Mouse (Mus musculus) small intestine, adult 2 months (tissue): ENCODE data around the gene Nsa2.

ENCODE experiments used
- CTCF ChIP-seq: fragments of 200-500 bp; IDR thresholded peaks from 2 replicates; pipeline ENCODE4 v1.5.1; 2012; ENCODE audit warnings: low read depth, mild to moderate bottlenecking, control low read depth, inconsistent platforms, low read length, moderate library complexity, mixed read lengths; ENCODE audit not compliant: insufficient replicate concordance, insufficient read length; ENCODE audit errors: extremely low read depth
- POLR2A ChIP-seq: fragments of 200-500 bp; IDR thresholded peaks from 2 replicates; pipeline ENCODE4 v1.6.1; 2012; ENCODE audit warnings: low read depth, mild to moderate bottlenecking, control low read depth, inconsistent platforms, low read length, moderate library complexity

DNA sequence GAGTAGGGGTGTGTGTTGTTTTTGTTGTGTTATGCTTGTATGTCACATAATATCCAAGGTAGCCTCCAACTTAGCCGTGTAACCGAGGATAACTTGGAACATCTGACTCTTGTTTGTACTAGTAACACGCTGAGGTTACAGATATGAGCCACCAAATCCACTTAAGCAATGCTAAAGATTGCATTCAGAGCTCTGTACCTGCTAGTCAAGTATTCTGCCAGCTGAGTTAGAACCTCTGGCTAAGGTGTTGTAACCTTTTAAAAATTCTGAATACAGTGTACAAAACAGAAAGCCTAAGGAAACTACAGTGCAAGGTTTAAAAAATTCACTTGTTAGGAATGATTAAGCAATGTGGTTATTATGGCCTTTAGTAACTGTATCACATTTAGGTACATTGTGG lies 57.1 kb downstream of the Nsa2 start:
- TF ChIP-seq POLR2A (no peak), CTCF (no peak)
